Mouse (Mus musculus): ENCODE measurements around the gene Hormad2.

- TF ChIP-seq CTCF (IDR thresholded peaks at IDR 0.05; ENCODE audit: insufficient read depth, low read depth, low read length): no peak
- no peak for TF ChIP-seq POLR2A (IDR thresholded peaks at IDR 0.05; ENCODE audit: insufficient read depth, low read depth, low read length)
Observed at GRCm38 (mm10) chr11:4472464-4473179, 31.7 kb upstream of the Hormad2 start.

Data from olfactory bulb, adult 2 months (tissue).